Mouse (Mus musculus) cerebellum, adult 2 months (tissue): Measurements from ENCODE around the gene Gpr19. TPM values are rescaled to one million over a fixed set of nuclear protein-coding genes. Genes with fewer than 3 reads are reported as not detected.

Source experiments
- DNase-seq, 2 experiments: peaks; one replicate each; pipeline ENCODE4 v3.0.0; 2021
- H3K27ac ChIP-seq: fragments of 200-500 bp; 2 replicates; pipeline ENCODE4 v1.5.1; 2012; ENCODE audit warnings: low read length, control low read depth, inconsistent platforms; ENCODE audit not compliant: insufficient read depth
- H3K27me3 ChIP-seq: fragments of 200-500 bp; 2 replicates; pipeline ENCODE4 v1.6.1; 2012; ENCODE audit warnings: inconsistent platforms, mild to moderate bottlenecking, low read length, moderate library complexity; ENCODE audit not compliant: control insufficient read depth, insufficient read depth
- H3K4me1 ChIP-seq: fragments of 200-500 bp; 2 replicates; pipeline ENCODE4 v1.6.1; 2011; ENCODE audit warnings: low read length; ENCODE audit not compliant: control insufficient read depth, insufficient read depth
- H3K4me3 ChIP-seq: fragments of 200-500 bp; replicated peaks from 2 replicates; pipeline ENCODE3; 2011; ENCODE audit warnings: mild to moderate bottlenecking, low read depth, low read length, control low read depth; ENCODE audit not compliant: insufficient read depth
- CTCF ChIP-seq: fragments of 200-500 bp; IDR thresholded peaks from 2 replicates; pipeline ENCODE4 v1.5.1; 2011; ENCODE audit warnings: low read depth, mild to moderate bottlenecking, control low read depth, low read length, moderate library complexity, borderline replicate concordance; ENCODE audit not compliant: insufficient read depth
- POLR2A ChIP-seq: fragments of 200-500 bp; IDR thresholded peaks from 2 replicates; pipeline ENCODE4 v1.6.1; 2011; ENCODE audit warnings: low read length, control low read depth, borderline replicate concordance; ENCODE audit not compliant: insufficient read depth
- WGBS: fragments of 180-500 bp; shearing (Covaris S2); methylation state at CpG from one replicate; pipeline ENCODE4 v1.1.7; 2018; 5-methylcytosine and 5-hydroxymethylcytosine counted together
- polyA plus RNA-seq: library from polyadenylated mRNA; depleted of rRNA; stranded (reverse); fragments of >200 nt; gene quantifications from 2 replicates; pipeline ENCODE4 v1.2.3, GENCODE M21; 2012

The Gpr19 gene
- polyA plus RNA-seq, 1 experiment: 30.5 TPM

- 82% methylated on average over 2 of the region's 2 CpGs for WGBS
- DNase-seq: no peak
- H3K4me1 ChIP-seq: peaks cover 7% of the 10 kb centered on the region
- no peak overlapping the region for H3K4me3 ChIP-seq
- H3K27me3 ChIP-seq: no peaks in the 10 kb centered on the region
- TF ChIP-seq POLR2A: no peak
- no peak for TF ChIP-seq CTCF
- no peak overlapping the region for H3K27ac ChIP-seq
These were observed 48.9 kb downstream of the Gpr19 start for GRCm38 (mm10) chr6:134849461-134849860.

- TF ChIP-seq POLR2A: no peak
- TF ChIP-seq CTCF: no peak
- no peak overlapping the region for H3K27ac ChIP-seq
- 25% methylated on average over 5 of the region's 5 CpGs for WGBS
- peak; percentile 50 to 73 for DNase-seq
- peaks cover 7% of the 10 kb centered on the region for H3K4me1 ChIP-seq
- no peaks in the 10 kb centered on the region for H3K27me3 ChIP-seq
- H3K4me3 ChIP-seq: no peak overlapping the region
These were observed 50.0 kb downstream of the Gpr19 start for GRCm38 (mm10) chr6:134848197-134848890.

- no peak for DNase-seq
- no peak overlapping the region for H3K4me3 ChIP-seq
- H3K27me3 ChIP-seq: no peaks in the 10 kb centered on the region
- WGBS: 47% methylated on average over 4 of the region's 4 CpGs
- H3K27ac ChIP-seq: no peak overlapping the region
- peaks cover 7% of the 10 kb centered on the region for H3K4me1 ChIP-seq
- TF ChIP-seq CTCF (no peak), POLR2A (no peak)
These were observed 50.8 kb downstream of the Gpr19 start for GRCm38 (mm10) chr6:134847550-134847949.

GRCm38 (mm10) chr6:134846308-134846707, 52.1 kb downstream of the Gpr19 start:
- 88% methylated on average over 6 of the region's 6 CpGs for WGBS
- Histone ChIP-seq H3K27me3 (no peaks in the 10 kb centered on the region), H3K4me1 (peaks cover 7% of the 10 kb centered on the region), H3K4me3 (no peak overlapping the region), H3K27ac (no peak overlapping the region)
- TF ChIP-seq POLR2A: no peak
- no peak for TF ChIP-seq CTCF
- no peak for DNase-seq

GRCm38 (mm10) chr6:134845726-134846125, 52.7 kb downstream of the Gpr19 start:
- TF ChIP-seq POLR2A (no peak), CTCF (no peak)
- no peak for DNase-seq
- Histone ChIP-seq H3K4me3 (no peak overlapping the region), H3K4me1 (peaks cover 7% of the 10 kb centered on the region), H3K27me3 (no peaks in the 10 kb centered on the region), H3K27ac (no peak overlapping the region)
- 86% methylated on average over 4 of the region's 4 CpGs for WGBS

- DNase-seq: no peak
- no peaks in the 10 kb centered on the region for H3K27me3 ChIP-seq
- TF ChIP-seq POLR2A: no peak
- no peak for TF ChIP-seq CTCF
- 69% methylated on average over 2 of the region's 2 CpGs for WGBS
- no peaks in the 10 kb centered on the region for H3K4me1 ChIP-seq
- no peak overlapping the region for H3K4me3 ChIP-seq
- H3K27ac ChIP-seq: no peak overlapping the region
These were observed 58.0 kb downstream of the Gpr19 start for GRCm38 (mm10) chr6:134840346-134840745.

- no peak for DNase-seq
- Histone ChIP-seq H3K4me1 (no peaks in the 10 kb centered on the region), H3K4me3 (no peak overlapping the region), H3K27ac (no peak overlapping the region), H3K27me3 (no peaks in the 10 kb centered on the region)
- 94% methylated on average over 4 of the region's 4 CpGs for WGBS
- TF ChIP-seq CTCF: no peak
- no peak for TF ChIP-seq POLR2A
These were observed 60.3 kb downstream of the Gpr19 start for GRCm38 (mm10) chr6:134838111-134838510.

- WGBS: 84% methylated on average over 9 of the region's 9 CpGs
These were observed 63.7 kb downstream of the Gpr19 start for GRCm38 (mm10) chr6:134834585-134835251.

More at GRCm38 (mm10) chr6:134834585-134835251, 63.7 kb downstream of the Gpr19 start:
- no peak overlapping the region for H3K27ac ChIP-seq
- no peak for DNase-seq
- H3K4me1 ChIP-seq: no peaks in the 10 kb centered on the region
- H3K4me3 ChIP-seq: no peak overlapping the region
- no peaks in the 10 kb centered on the region for H3K27me3 ChIP-seq
- TF ChIP-seq POLR2A (no peak), CTCF (no peak)
